Mouse (Mus musculus) liver, embryonic 14.5 days (tissue): Measurements from ENCODE around the gene Fbxo46.

ENCODE experiments used
- CTCF ChIP-seq: IDR thresholded peaks from 2 replicates; pipeline ENCODE4 v1.5.1; 2016; ENCODE audit warnings: antibody characterized with exemption, low read depth, control low read depth
- EP300 ChIP-seq: IDR thresholded peaks from 2 replicates; pipeline ENCODE4 v1.6.1; 2016; ENCODE audit warnings: antibody characterized with exemption, low read depth

DNA sequence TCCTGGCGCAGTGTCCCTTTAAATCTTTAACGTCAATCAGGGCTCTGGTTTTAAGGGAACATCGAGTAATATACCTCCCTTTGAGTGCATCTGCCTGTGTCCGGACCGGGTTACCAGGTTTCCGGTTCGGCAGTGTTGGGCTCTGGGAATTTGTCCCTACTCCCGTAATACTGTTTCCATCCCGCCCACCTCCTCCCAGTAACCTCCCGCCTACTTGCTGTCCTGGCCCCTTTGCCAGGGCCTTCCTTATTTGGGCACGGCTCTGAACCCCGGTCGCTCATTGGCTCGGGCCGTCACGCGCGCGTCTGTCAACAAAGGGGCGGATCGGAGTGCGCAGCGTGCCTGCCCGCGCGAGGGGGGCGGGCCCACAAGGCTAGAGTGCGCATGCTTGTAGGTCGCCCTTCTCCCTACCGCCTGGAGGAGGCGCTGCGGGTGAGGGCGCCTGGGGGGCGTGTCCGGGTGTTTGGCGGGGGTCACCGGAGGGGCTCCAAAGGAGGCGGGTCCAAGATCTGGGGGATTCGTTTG, 11.7 kb downstream of the Fbxo46 start:
- TF ChIP-seq EP300: no peak
- peak; percentile 85 for TF ChIP-seq CTCF
